Mouse (Mus musculus): ENCODE measurements around the gene Gabrp.
A peak's percentile ranks its signal among the peaks of the same experiment; 100 is the strongest.

Gabrp gene

GRCm38 (mm10) chr11:33578859-33579258 is at the start of gene Gabrp:
Gene Gabrp, minus strand, starts transcription at chr11:33578959.
- no peak for DNase-seq (ENCODE audit: low spot score in 2 of 2)

DNA sequence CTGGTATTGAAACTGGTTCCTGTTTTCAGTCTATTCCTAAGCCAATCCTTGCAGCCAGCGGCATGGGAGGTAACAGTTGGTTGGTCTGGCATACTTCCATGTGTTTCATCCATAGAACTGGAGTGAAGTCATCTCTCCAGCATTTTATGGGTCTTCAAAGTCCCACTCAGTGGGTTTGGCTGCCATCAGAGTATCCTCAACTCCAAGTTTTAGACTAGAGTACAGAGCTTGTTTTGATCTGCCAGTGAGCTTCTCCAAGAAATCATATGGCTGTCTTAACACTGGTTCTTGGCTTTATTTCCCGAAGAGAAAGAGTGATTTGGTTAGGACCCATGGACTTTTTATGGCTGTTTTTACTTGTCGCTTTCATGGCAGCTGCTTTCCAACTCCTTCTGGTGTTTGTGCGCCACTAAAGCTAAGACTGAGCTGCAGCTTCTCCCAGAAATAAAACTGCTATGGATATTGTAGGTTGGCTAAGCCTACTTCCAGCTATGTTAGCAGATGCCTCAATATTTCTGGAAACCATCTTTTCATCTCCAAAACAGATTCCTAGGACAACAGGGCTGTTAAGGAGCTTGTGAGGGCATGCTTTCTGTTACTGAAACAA is 48.5 kb upstream of the Gabrp start:
- peak; percentile 6 to 18 for DNase-seq (ENCODE audit: low spot score in 2 of 2)

- DNase-seq (ENCODE audit: low spot score in 2 of 2): peak; percentile 84 to 85
Observed at GRCm38 (mm10) chr11:33614218-33614617, 35.5 kb upstream of the Gabrp start.

DNA sequence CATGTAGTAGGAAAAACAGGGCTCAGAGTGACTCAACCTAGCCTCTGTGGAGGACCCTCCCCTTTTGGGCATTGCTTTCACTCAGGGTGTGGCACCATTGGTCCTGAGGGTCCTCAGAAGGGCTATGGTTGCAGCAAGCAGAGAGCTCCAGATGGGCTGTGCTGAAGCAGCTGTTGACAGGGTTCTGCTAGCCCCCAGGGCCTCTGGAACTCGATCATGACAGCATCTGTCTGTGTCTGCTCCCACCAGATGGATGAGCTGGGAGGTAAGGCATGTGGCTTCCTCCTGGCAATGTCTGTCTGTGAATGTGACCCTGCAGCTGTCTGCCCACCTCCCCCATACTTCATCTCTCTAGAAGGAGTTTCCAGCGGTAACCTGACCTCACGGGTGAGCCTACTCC is 29.0 kb upstream of the Gabrp start:
- no peak for DNase-seq (ENCODE audit: low spot score in 2 of 2)

DNA sequence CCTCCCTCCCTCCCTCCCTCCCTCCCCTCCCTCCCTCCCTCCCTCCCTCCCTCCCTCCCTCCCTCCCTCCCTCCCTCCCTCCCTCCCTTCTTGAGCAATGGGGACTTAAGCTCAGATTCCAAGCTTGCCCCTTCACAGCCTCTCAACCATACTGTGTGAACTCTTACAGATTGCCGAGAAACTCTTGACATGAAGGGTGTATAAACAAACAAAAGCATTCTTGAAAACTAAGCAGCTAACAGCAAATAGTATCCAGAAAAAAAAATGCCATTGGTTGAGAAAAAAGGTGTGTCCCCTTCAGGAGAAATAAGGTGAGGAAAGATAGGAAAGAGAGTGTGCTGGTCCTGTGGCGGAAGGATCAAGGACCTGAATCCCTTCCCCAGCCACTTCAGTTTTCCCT is 24.4 kb upstream of the Gabrp start:
- no peak for DNase-seq (ENCODE audit: low spot score in 2 of 2)

DNA sequence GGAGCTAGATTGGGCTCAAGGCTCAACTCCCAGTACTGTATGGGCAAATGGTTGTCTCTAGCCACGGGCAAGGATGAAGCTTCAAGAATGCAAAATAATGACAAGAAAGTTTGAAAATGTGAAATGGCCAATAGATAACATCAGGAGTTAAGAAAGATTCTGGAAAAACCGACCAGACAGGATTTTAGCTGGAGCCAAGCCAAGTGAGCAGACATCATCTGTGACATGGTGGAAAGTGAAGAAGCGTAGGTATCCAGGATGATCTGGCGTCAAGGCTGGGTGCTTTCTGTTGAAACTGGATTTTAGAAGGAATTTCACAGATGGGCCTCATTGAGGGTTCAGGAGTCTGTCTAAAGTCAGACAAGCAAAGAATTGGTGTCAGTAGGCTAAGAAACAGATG is 20.2 kb upstream of the Gabrp start, which contains the start of gene D130052B06Rik:
D130052B06Rik (plus strand) TSS at position 317 of the 400 bp plus-strand sequence.
- DNase-seq (ENCODE audit: low spot score in 2 of 2): no peak

- DNase-seq (ENCODE audit: low spot score in 2 of 2): no peak
Observed at GRCm38 (mm10) chr11:33596655-33597054, 17.9 kb upstream of the Gabrp start.

- no peak for DNase-seq (ENCODE audit: low spot score in 2 of 2)
Observed at GRCm38 (mm10) chr11:33592826-33593225, 14.1 kb upstream of the Gabrp start.

GRCm38 (mm10) chr11:33590771-33591170 is 12.0 kb upstream of the Gabrp start:
- no peak for DNase-seq (ENCODE audit: low spot score in 2 of 2)

DNA sequence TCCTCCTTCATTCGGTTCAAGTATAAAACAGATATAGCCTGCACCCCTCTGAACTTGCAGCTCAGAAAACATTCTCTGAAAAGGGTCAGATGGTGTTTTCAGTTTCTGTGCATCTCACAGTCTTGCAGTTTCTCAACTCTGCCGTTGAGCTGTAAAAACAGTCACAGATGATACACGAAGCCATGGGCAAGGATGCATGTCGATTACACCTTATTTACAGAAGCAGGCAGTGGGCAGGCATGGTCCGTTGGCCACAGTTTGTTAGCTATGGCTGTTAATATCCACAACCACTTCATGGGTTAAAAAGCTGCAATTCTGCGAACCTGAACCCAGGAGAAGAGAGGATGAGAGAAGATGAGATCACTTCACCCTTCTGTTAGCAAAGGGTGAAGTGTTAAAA is 7.9 kb upstream of the Gabrp start:
- DNase-seq (ENCODE audit: low spot score in 2 of 2): no peak

DNA sequence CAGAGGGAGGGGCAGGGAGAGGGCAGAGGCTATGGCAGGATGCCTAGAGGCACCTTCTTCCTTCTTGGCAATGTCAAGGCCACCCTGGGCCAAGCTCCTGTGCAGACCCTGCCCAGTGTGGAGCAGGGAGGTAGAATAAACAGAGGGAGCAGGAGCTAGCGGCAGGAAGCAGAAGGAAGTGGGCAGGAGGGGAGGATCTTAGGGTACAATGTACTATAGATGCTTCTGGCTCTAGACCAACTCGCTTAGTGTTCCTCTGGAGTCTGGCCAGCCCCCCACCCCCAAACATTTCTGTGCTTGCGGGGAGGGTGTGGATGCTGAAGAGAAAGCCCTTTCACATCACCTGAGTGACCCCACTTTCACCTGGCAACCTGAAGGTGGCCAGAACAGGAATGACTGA is 862 bp upstream of the Gabrp start:
- DNase-seq (ENCODE audit: low spot score in 2 of 2): no peak

DNA sequence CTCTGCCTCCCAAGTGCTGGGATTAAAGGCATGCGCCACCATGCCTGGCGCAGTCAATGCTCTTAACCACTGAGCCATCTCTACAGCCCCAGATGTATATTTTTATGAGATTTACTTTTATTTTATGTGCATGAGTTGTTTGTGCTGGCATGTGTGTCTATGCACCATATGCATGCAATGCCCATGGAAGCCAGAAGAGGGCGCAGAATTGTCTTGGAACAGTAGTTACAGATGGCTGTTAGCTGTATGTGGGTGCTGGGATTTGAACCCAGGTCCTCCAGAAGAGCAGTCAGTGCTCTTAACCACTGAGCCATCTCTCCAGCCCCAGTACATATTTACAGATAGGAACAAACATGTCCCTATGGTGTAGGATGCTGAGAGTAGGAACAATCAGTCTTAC is 3.8 kb downstream of the Gabrp start:
- DNase-seq (ENCODE audit: low spot score in 2 of 2): no peak

GRCm38 (mm10) chr11:33570413-33570812 is 8.3 kb downstream of the Gabrp start:
- peak; percentile 49 to 60 for DNase-seq (ENCODE audit: low spot score in 2 of 2)

- DNase-seq (ENCODE audit: low spot score in 2 of 2): no peak
Observed at GRCm38 (mm10) chr11:33563921-33564320, 14.8 kb downstream of the Gabrp start.

- peak; percentile 10 to 45 for DNase-seq (ENCODE audit: low spot score in 2 of 2)
Observed at GRCm38 (mm10) chr11:33554123-33554522, 24.6 kb downstream of the Gabrp start.

- DNase-seq (ENCODE audit: low spot score in 2 of 2): no peak
Observed at GRCm38 (mm10) chr11:33550861-33551560, 27.7 kb downstream of the Gabrp start.

DNA sequence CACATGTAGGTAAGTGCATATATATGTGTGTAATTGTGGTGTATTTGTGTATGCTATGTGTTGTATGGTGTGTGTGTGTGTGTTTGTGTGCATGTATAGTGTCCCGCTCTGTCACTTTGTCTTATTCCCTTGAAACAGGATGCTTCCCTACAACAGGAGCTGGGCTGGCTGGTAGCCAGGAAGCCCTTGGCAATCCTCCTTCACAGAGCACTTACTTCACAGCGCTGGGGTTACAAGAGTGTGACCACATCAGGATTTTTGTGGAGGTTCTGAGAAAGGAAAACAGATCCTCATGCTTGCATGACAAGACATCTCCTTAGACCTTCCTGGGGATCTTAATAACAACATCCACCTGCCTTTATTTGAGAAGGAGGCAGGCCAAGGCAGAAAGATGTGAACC is 31.4 kb downstream of the Gabrp start:
- no peak for DNase-seq (ENCODE audit: low spot score in 2 of 2)

DNA sequence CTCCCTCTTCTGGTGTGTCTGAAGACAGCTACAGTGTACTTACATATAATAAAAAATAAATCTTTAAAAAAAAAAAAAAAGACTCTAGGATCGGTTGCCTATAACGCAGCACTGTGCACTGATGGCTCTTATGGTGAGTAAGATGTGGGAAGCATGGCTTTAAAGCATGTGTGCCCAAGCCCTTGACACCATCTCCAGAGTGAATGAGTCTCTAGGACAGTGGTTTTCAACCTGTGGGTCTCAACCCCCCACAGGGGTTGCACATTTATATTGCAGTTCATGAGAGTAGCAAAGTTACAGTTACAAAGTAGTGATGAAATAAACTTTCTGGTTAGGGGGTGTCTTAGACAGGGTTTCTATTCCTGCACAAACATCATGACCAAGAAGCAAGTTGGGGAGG is 33.8 kb downstream of the Gabrp start:
- no peak for DNase-seq (ENCODE audit: low spot score in 2 of 2)

GRCm38 (mm10) chr11:33544121-33544520 is 34.6 kb downstream of the Gabrp start:
- DNase-seq (ENCODE audit: low spot score in 2 of 2): no peak

GRCm38 (mm10) chr11:33537390-33538125 is 41.2 kb downstream of the Gabrp start:
- DNase-seq (ENCODE audit: low spot score in 2 of 2): no peak

DNA sequence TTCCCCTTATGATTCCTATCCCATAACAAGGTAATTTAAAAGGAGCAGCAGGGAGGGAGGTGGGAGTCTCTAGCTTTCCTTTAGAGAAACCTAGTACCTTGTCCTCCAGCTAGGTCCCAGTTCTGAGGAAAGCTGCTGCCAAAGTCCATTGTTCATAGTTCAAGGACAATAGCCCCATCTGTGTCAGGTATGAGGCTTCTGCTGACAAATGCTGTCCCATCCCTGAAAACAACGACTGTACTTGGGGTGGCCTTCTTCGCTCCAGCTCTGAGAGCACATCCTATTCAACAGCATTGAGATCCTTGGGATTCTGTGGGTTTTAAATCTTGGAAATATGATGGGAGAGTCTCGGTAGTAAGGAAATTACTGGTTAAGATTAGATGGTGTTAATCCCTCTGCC is 42.1 kb downstream of the Gabrp start:
- no peak for DNase-seq (ENCODE audit: low spot score in 2 of 2)

GRCm38 (mm10) chr11:33534541-33534940 is 44.2 kb downstream of the Gabrp start:
- no peak for DNase-seq (ENCODE audit: low spot score in 2 of 2)

GRCm38 (mm10) chr11:33533577-33533976 is 45.2 kb downstream of the Gabrp start:
- DNase-seq (ENCODE audit: low spot score in 2 of 2): no peak
